Mouse (Mus musculus) liver, adult 2 months (tissue): ENCODE measurements around the gene Sectm1b. TPM values are rescaled to one million over a fixed set of nuclear protein-coding genes. Genes with fewer than 3 reads are reported as not detected.

Experiments
- DNase-seq: peaks from one replicate; pipeline ENCODE4 v3.0.0-alpha.2; 2011; ENCODE audit warnings: low read depth, low spot score; ENCODE audit errors: extremely low read depth
- H3K27ac ChIP-seq: fragments of 200-500 bp; replicated peaks from 2 replicates; pipeline ENCODE4 v1.5.1; 2012; ENCODE audit warnings: low read depth, mild to moderate bottlenecking, control low read depth, inconsistent platforms, low read length; ENCODE audit not compliant: insufficient read depth
- H3K27me3 ChIP-seq: fragments of 200-500 bp; 2 replicates; pipeline ENCODE4 v1.6.1; 2012; ENCODE audit warnings: mild to moderate bottlenecking, moderate library complexity, low read length, inconsistent platforms; ENCODE audit not compliant: control insufficient read depth, insufficient read depth
- H3K36me3 ChIP-seq: fragments of 200-500 bp; 2 replicates; pipeline ENCODE4 v1.6.1; 2012; ENCODE audit warnings: low read length, inconsistent platforms; ENCODE audit not compliant: control insufficient read depth, insufficient read depth
- H3K4me1 ChIP-seq: fragments of 200-500 bp; 2 replicates; pipeline ENCODE4 v1.6.1; 2011; ENCODE audit warnings: low read length; ENCODE audit not compliant: control insufficient read depth, insufficient read depth
- H3K4me3 ChIP-seq: fragments of 200-500 bp; 2 replicates; pipeline ENCODE4 v1.5.1; 2011; ENCODE audit warnings: low read depth, mild to moderate bottlenecking, control low read depth, low read length, moderate library complexity; ENCODE audit not compliant: insufficient read depth
- H3K79me2 ChIP-seq: fragments of 200-500 bp; 2 replicates; pipeline ENCODE4 v1.6.1; 2012; ENCODE audit warnings: inconsistent platforms, mild to moderate bottlenecking, low read length, moderate library complexity; ENCODE audit not compliant: control insufficient read depth, insufficient read depth
- H3K9ac ChIP-seq: fragments of 200-500 bp; 2 replicates; pipeline ENCODE4 v1.6.1; 2012; ENCODE audit warnings: low read depth, mild to moderate bottlenecking, control low read depth, inconsistent platforms, low read length
- CTCF ChIP-seq: fragments of 200-500 bp; IDR thresholded peaks from 2 replicates; pipeline ENCODE4 v1.5.1; 2011; ENCODE audit warnings: low read depth, low read length, control low read depth
- POLR2A ChIP-seq: fragments of 200-500 bp; IDR thresholded peaks from 2 replicates; pipeline ENCODE4 v1.6.1; 2011; ENCODE audit warnings: low read length, control low read depth; ENCODE audit not compliant: insufficient read depth; ENCODE audit errors: extremely low read depth
- WGBS: fragments of 180-500 bp; shearing (Covaris S2); methylation state at CpG from one replicate; pipeline ENCODE4 v1.1.7; 2018; 5-methylcytosine and 5-hydroxymethylcytosine counted together
- polyA plus RNA-seq: library from polyadenylated mRNA; depleted of rRNA; stranded (reverse); fragments of >200 nt; gene quantifications from 2 replicates; pipeline ENCODE4 v1.2.3, GENCODE M21; 2012
- total RNA-seq: library from RNA; depleted of rRNA; stranded (reverse); fragments of >200 nt; gene quantifications from 2 replicates; pipeline ENCODE4 v1.2.3, GENCODE M21; 2014

Sectm1b gene
- total and polyA plus RNA-seq, 2 experiments, result 0.18 TPM; not detected in 1

- H3K4me3 ChIP-seq, result no peak overlapping the region
- H3K27ac ChIP-seq, result no peak overlapping the region
- H3K27me3 ChIP-seq, result no peaks in the 10 kb centered on the region
- H3K36me3 ChIP-seq, result no peaks in the 10 kb centered on the region
- H3K4me1 ChIP-seq, result no peaks in the 10 kb centered on the region
- WGBS, result 88% methylated on average over 7 of the region's 7 CpGs
- TF ChIP-seq CTCF, result no peak
- DNase-seq, result no peak
- H3K79me2 ChIP-seq, result no peaks in the 10 kb centered on the region
- no peak overlapping the region for H3K9ac ChIP-seq
Measured at GRCm38 (mm10) chr11:121027259-121027658, 36.1 kb downstream of the Sectm1b start.

- H3K9ac ChIP-seq, result no peak overlapping the region
- WGBS, result 69% methylated on average over 6 of the region's 6 CpGs
- no peaks in the 10 kb centered on the region for H3K79me2 ChIP-seq
- H3K4me1 ChIP-seq, result no peaks in the 10 kb centered on the region
- TF ChIP-seq POLR2A (no peak), CTCF (no peak)
- H3K27me3 ChIP-seq, result no peaks in the 10 kb centered on the region
- H3K27ac ChIP-seq, result no peak overlapping the region
- no peaks in the 10 kb centered on the region for H3K36me3 ChIP-seq
- DNase-seq, result no peak
- no peak overlapping the region for H3K4me3 ChIP-seq
Measured at GRCm38 (mm10) chr11:121024163-121024562, 39.2 kb downstream of the Sectm1b start.

DNA sequence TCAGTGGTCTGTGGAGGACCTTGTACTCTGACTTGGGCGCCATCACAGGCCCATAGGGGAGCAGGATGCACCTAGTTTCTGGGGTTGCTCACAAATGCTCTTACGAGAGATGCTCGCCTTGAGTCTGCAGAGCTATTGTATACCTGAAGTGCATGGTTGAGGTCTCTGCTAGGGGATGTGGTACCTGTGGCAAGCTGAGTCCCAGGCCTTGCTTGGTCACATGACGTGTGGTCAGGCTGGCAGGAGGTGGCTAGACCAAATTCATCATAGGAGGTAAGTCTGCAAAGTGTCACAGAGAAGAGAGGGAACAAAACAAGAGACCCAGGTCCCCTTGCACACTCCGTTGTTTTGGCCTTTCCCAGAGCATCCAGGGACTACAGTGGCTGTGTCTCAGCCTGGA is 43.9 kb downstream of the Sectm1b start:
- Histone ChIP-seq H3K9ac (no peak overlapping the region), H3K27ac (no peak overlapping the region)
- TF ChIP-seq CTCF, result no peak
- TF ChIP-seq POLR2A, result no peak

GRCm38 (mm10) chr11:121017703-121018102 is 45.7 kb downstream of the Sectm1b start:
- H3K4me3 ChIP-seq, result no peak overlapping the region
- no peaks in the 10 kb centered on the region for H3K79me2 ChIP-seq
- no peak overlapping the region for H3K27ac ChIP-seq
- peak; percentile 39 for DNase-seq
- TF ChIP-seq POLR2A, result no peak
- peak; percentile 88 for TF ChIP-seq CTCF
- H3K27me3 ChIP-seq, result no peaks in the 10 kb centered on the region
- no peaks in the 10 kb centered on the region for H3K4me1 ChIP-seq
- H3K36me3 ChIP-seq, result no peaks in the 10 kb centered on the region
- 54% methylated on average over 3 of the region's 3 CpGs for WGBS
- no peak overlapping the region for H3K9ac ChIP-seq

More for the DNA sequence above, 43.9 kb downstream of the Sectm1b start:
- Histone ChIP-seq H3K36me3 (no peaks in the 10 kb centered on the region), H3K27me3 (no peaks in the 10 kb centered on the region), H3K79me2 (no peaks in the 10 kb centered on the region), H3K4me3 (no peak overlapping the region), H3K4me1 (no peaks in the 10 kb centered on the region)
- WGBS, result 96% methylated on average over 5 of the region's 5 CpGs
- DNase-seq, result no peak

DNA sequence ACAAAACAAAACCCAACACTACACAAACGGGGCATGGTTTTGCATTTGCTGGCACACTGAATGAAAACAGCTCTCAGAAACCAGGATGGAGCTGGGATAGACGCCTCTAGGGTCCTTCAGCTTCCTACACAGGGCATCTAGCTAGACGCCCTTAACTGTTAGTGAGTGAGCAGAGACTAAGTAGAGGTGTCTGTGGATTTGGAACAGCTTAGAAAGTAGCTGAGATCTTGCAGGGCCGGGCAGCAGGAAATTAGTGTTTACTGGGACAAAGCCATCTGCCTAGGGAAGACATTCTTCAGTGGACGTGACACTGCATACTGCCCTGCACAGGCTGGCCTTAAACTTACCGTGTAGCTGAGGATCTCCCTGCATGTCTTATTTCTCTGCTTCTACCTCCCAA is 47.9 kb downstream of the Sectm1b start:
- Histone ChIP-seq H3K27ac (no peak overlapping the region), H3K4me3 (no peak overlapping the region), H3K79me2 (no peaks in the 10 kb centered on the region), H3K27me3 (no peaks in the 10 kb centered on the region), H3K36me3 (no peaks in the 10 kb centered on the region), H3K9ac (no peak overlapping the region), H3K4me1 (no peaks in the 10 kb centered on the region)
- no peak for DNase-seq
- WGBS, result 68% methylated on average over 6 of the region's 6 CpGs
- TF ChIP-seq CTCF (no peak), POLR2A (no peak)

DNA sequence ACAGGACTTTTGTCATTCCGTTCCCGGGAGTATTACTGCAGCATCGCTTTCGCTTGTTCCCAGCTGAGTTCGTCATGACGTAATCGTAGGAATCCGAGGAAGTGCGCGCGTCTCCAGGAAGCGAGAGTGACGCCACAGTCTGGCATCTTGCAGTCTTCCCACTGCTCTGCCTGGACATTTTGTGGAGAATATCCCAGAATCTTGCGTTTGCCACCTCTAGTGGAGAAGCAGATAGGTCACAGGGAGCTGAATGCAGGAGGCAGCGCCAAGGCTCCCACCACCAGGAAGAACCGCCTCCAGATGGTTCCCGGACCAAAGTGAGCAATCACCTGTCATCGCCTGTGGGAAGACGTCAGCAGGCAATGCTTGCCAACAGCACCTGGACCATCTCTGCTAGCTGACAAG is 48.5 kb downstream of the Sectm1b start:
- no peak for TF ChIP-seq CTCF
- WGBS, result 51% methylated on average over 19 of the region's 19 CpGs
- DNase-seq, result no peak
- Histone ChIP-seq H3K4me1 (no peaks in the 10 kb centered on the region), H3K36me3 (no peaks in the 10 kb centered on the region), H3K27me3 (no peaks in the 10 kb centered on the region), H3K79me2 (no peaks in the 10 kb centered on the region), H3K9ac (no peak overlapping the region), H3K4me3 (peak overlapping the region; percentile 26; the same call in 1 of the 2 replicates), H3K27ac (no peak overlapping the region)
